Mouse (Mus musculus): ENCODE data around the gene Nudt13. TPM values are rescaled to one million over a fixed set of nuclear protein-coding genes. Genes with fewer than 3 reads are reported as not detected.

Nudt13 gene
- 15.7 and 16.8 TPM in 2 replicates for polyA plus RNA-seq (2015; fragmentation: Nextera tagmentation; extraction: Ambion mirVana)

- H3K9ac ChIP-seq (ENCODE audit: low read depth, low read length) = peak within 1 kb of the TSS; percentile 65
- H3K36me3 ChIP-seq (ENCODE audit: control insufficient read depth, insufficient read depth, low read length) = no peaks in the 10 kb centered on the region
- H3K9me3 ChIP-seq (ENCODE audit: control insufficient read depth, low read length) = no peaks in the 10 kb centered on the region
- H3K27ac ChIP-seq (ENCODE audit: low read length) = no peak within 1 kb of the TSS
- 22% methylated on average over 14 of the region's 14 CpGs for WGBS
- ATAC-seq = peak; percentile 98
- no peaks in the 10 kb centered on the region for H3K27me3 ChIP-seq (replicated peaks; ENCODE audit: control insufficient read depth, insufficient read depth, low read length)
- peak within 1 kb of the TSS; percentile 69 for H3K4me2 ChIP-seq (ENCODE audit: low read depth, low read length)
- H3K4me3 ChIP-seq (ENCODE audit: low read length) = peak within 1 kb of the TSS; percentile 58
- H3K4me1 ChIP-seq (ENCODE audit: control insufficient read depth, insufficient read depth, low read length) = peaks cover 4% of the 10 kb centered on the region; the same call in 1 of the 2 replicates
Observed at GRCm38 (mm10) chr14:20294117-20294892, at the start of gene Nudt13. Gene Nudt13 (plus strand): TSS chr14:20294697.

- peak; percentile 53 for ATAC-seq
Observed at GRCm38 (mm10) chr14:20245318-20245717, 49.2 kb upstream of the Nudt13 start.

GRCm38 (mm10) chr14:20245861-20246260 lies 48.6 kb upstream of the Nudt13 start:
- ATAC-seq = no peak
- Histone ChIP-seq H3K9me3 (ENCODE audit: control insufficient read depth, low read length) (no peaks in the 10 kb centered on the region), H3K9ac (ENCODE audit: low read depth, low read length) (no peak overlapping the region), H3K27me3 (replicated peaks; ENCODE audit: control insufficient read depth, insufficient read depth, low read length) (no peaks in the 10 kb centered on the region), H3K27ac (ENCODE audit: low read length) (no peak overlapping the region), H3K4me1 (ENCODE audit: control insufficient read depth, insufficient read depth, low read length) (0 out of 2 replicates have a peak, but pooled peaks cover 3% of the 10 kb centered on the region), H3K36me3 (ENCODE audit: control insufficient read depth, insufficient read depth, low read length) (no peaks in the 10 kb centered on the region), H3K4me2 (ENCODE audit: low read depth, low read length) (no peak overlapping the region), H3K4me3 (ENCODE audit: low read length) (no peak overlapping the region)
- WGBS = 73% methylated on average over 5 of the region's 5 CpGs

More at GRCm38 (mm10) chr14:20245318-20245717, 49.2 kb upstream of the Nudt13 start:
- Histone ChIP-seq H3K4me3 (ENCODE audit: low read length) (no peak overlapping the region), H3K4me2 (ENCODE audit: low read depth, low read length) (no peak overlapping the region), H3K27me3 (replicated peaks; ENCODE audit: control insufficient read depth, insufficient read depth, low read length) (no peaks in the 10 kb centered on the region), H3K4me1 (ENCODE audit: control insufficient read depth, insufficient read depth, low read length) (0 out of 2 replicates have a peak, but pooled peaks cover 3% of the 10 kb centered on the region), H3K9me3 (ENCODE audit: control insufficient read depth, low read length) (no peaks in the 10 kb centered on the region), H3K36me3 (ENCODE audit: control insufficient read depth, insufficient read depth, low read length) (no peaks in the 10 kb centered on the region), H3K9ac (ENCODE audit: low read depth, low read length) (no peak overlapping the region), H3K27ac (ENCODE audit: low read length) (no peak overlapping the region)
- 44% methylated on average over 2 of the region's 2 CpGs for WGBS

- Histone ChIP-seq H3K4me1 (ENCODE audit: control insufficient read depth, insufficient read depth, low read length) (0 out of 2 replicates have a peak, but pooled peaks cover 3% of the 10 kb centered on the region), H3K4me2 (ENCODE audit: low read depth, low read length) (no peak overlapping the region), H3K9me3 (ENCODE audit: control insufficient read depth, low read length) (no peaks in the 10 kb centered on the region), H3K4me3 (ENCODE audit: low read length) (no peak overlapping the region), H3K27ac (ENCODE audit: low read length) (no peak overlapping the region), H3K36me3 (ENCODE audit: control insufficient read depth, insufficient read depth, low read length) (no peaks in the 10 kb centered on the region), H3K9ac (ENCODE audit: low read depth, low read length) (no peak overlapping the region), H3K27me3 (replicated peaks; ENCODE audit: control insufficient read depth, insufficient read depth, low read length) (no peaks in the 10 kb centered on the region)
- no peak for ATAC-seq
- WGBS = 58% methylated on average over 11 of the region's 11 CpGs
Observed at GRCm38 (mm10) chr14:20246811-20247266, 47.7 kb upstream of the Nudt13 start.

GRCm38 (mm10) chr14:20248001-20248400 lies 46.5 kb upstream of the Nudt13 start:
- Histone ChIP-seq H3K4me1 (ENCODE audit: control insufficient read depth, insufficient read depth, low read length) (0 out of 2 replicates have a peak, but pooled peaks cover 3% of the 10 kb centered on the region), H3K27me3 (replicated peaks; ENCODE audit: control insufficient read depth, insufficient read depth, low read length) (no peaks in the 10 kb centered on the region), H3K27ac (ENCODE audit: low read length) (no peak overlapping the region), H3K4me3 (ENCODE audit: low read length) (no peak overlapping the region), H3K9me3 (ENCODE audit: control insufficient read depth, low read length) (no peaks in the 10 kb centered on the region), H3K36me3 (ENCODE audit: control insufficient read depth, insufficient read depth, low read length) (no peaks in the 10 kb centered on the region), H3K4me2 (ENCODE audit: low read depth, low read length) (no peak overlapping the region), H3K9ac (ENCODE audit: low read depth, low read length) (no peak overlapping the region)
- 90% methylated on average over 3 of the region's 3 CpGs for WGBS
- ATAC-seq = no peak

GRCm38 (mm10) chr14:20250237-20251171 lies 44.0 kb upstream of the Nudt13 start:
- WGBS = 71% methylated on average over 14 of the region's 14 CpGs
- no peak overlapping the region for H3K27ac ChIP-seq (ENCODE audit: low read length)
- no peak overlapping the region for H3K4me2 ChIP-seq (ENCODE audit: low read depth, low read length)
- H3K9me3 ChIP-seq (ENCODE audit: control insufficient read depth, low read length) = no peaks in the 10 kb centered on the region
- H3K36me3 ChIP-seq (ENCODE audit: control insufficient read depth, insufficient read depth, low read length) = no peaks in the 10 kb centered on the region
- H3K4me3 ChIP-seq (ENCODE audit: low read length) = no peak overlapping the region
- no peak for ATAC-seq
- H3K9ac ChIP-seq (ENCODE audit: low read depth, low read length) = no peak overlapping the region
- 0 out of 2 replicates have a peak, but pooled peaks cover 3% of the 10 kb centered on the region for H3K4me1 ChIP-seq (ENCODE audit: control insufficient read depth, insufficient read depth, low read length)
- no peaks in the 10 kb centered on the region for H3K27me3 ChIP-seq (replicated peaks; ENCODE audit: control insufficient read depth, insufficient read depth, low read length)

GRCm38 (mm10) chr14:20258185-20259113 lies 36.0 kb upstream of the Nudt13 start:
- H3K9ac ChIP-seq (ENCODE audit: low read depth, low read length) = no peak overlapping the region
- no peak overlapping the region for H3K27ac ChIP-seq (ENCODE audit: low read length)
- H3K36me3 ChIP-seq (ENCODE audit: control insufficient read depth, insufficient read depth, low read length) = no peaks in the 10 kb centered on the region
- no peaks in the 10 kb centered on the region for H3K4me1 ChIP-seq (ENCODE audit: control insufficient read depth, insufficient read depth, low read length)
- WGBS = 55% methylated on average over 8 of the region's 8 CpGs
- no peaks in the 10 kb centered on the region for H3K27me3 ChIP-seq (replicated peaks; ENCODE audit: control insufficient read depth, insufficient read depth, low read length)
- ATAC-seq = peak; percentile 73
- no peak overlapping the region for H3K4me3 ChIP-seq (ENCODE audit: low read length)
- H3K9me3 ChIP-seq (ENCODE audit: control insufficient read depth, low read length) = no peaks in the 10 kb centered on the region
- H3K4me2 ChIP-seq (ENCODE audit: low read depth, low read length) = no peak overlapping the region

- H3K4me2 ChIP-seq (ENCODE audit: low read depth, low read length) = no peak overlapping the region
- H3K9ac ChIP-seq (ENCODE audit: low read depth, low read length) = no peak overlapping the region
- 68% methylated on average over 4 of the region's 4 CpGs for WGBS
- H3K9me3 ChIP-seq (ENCODE audit: control insufficient read depth, low read length) = no peaks in the 10 kb centered on the region
- H3K27ac ChIP-seq (ENCODE audit: low read length) = no peak overlapping the region
- H3K36me3 ChIP-seq (ENCODE audit: control insufficient read depth, insufficient read depth, low read length) = no peaks in the 10 kb centered on the region
- no peak for ATAC-seq
- no peaks in the 10 kb centered on the region for H3K4me1 ChIP-seq (ENCODE audit: control insufficient read depth, insufficient read depth, low read length)
- no peak overlapping the region for H3K4me3 ChIP-seq (ENCODE audit: low read length)
- no peaks in the 10 kb centered on the region for H3K27me3 ChIP-seq (replicated peaks; ENCODE audit: control insufficient read depth, insufficient read depth, low read length)
Observed at GRCm38 (mm10) chr14:20262346-20262745, 32.2 kb upstream of the Nudt13 start.

All from intestine, embryonic 16.5 days (tissue).